Mouse (Mus musculus): ENCODE results near the gene Rmi2. TPM values are rescaled to one million over a fixed set of nuclear protein-coding genes. Genes with fewer than 3 reads are reported as not detected.

The Rmi2 gene
- 0.46 and 0.55 TPM in 2 replicates for polyA plus RNA-seq (2014; fragmentation: Nextera tagmentation; extraction: Ambion mirVana)

DNA sequence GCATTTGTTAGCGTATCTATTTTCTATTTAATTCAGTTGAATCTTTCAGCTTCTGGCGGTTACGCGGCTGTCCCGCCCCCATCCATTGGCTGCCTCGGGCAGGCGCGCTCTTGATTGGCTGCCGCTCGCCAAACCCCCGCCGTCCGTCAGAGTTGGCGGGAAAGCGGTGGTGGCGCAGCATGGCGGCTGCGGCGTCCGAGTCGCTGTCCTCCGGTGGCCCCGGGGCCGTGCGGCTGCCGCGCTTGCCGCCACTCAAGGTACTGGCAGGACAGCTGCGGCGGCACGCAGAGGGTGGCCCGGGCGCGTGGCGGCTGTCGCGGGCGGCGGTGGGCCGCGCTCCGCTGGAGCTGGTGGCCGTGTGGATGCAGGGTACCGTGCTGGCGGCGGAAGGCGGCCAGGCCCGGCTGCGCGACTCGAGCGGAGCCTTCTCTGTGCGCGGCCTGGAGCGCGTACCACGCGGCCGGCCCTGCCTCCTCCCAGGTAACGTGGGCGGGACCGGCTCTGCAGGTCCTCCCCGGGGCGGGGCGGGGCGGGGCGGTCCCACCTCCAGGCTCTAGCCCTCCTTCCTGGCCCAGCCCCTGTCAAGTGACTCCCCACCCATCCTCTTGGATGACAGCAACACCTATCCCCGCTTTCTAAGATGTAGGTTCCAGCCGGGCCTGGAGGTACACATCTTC is at the start of gene Rmi2:
Gene Rmi2 (plus strand): TSS at position 149 of the 677 bp plus-strand sequence.
- DNase-seq (peak; percentile 93), ATAC-seq (ENCODE audit: low FRiP score, low TSS enrichment) (peak; percentile 93)
- Histone ChIP-seq H3K9ac (replicated peaks; ENCODE audit: low read length) (peak within 1 kb of the TSS; percentile 48), H3K4me3 (replicated peaks; ENCODE audit: low read depth, low read length) (peak within 1 kb of the TSS; percentile 72), H3K9me3 (ENCODE audit: control insufficient read depth, low read length) (no peaks in the 10 kb centered on the region), H3K4me2 (ENCODE audit: low read length) (peak within 1 kb of the TSS; percentile 97), H3K4me1 (ENCODE audit: control insufficient read depth, insufficient read depth, low read length) (peaks cover 4% of the 10 kb centered on the region; the same call in 1 of the 2 replicates), H3K27me3 (ENCODE audit: control insufficient read depth, insufficient read depth, low read length) (no peaks in the 10 kb centered on the region), H3K27ac (replicated peaks; ENCODE audit: low read depth, low read length) (no peak within 1 kb of the TSS), H3K36me3 (ENCODE audit: control insufficient read depth, insufficient read depth, low read length) (no peaks in the 10 kb centered on the region)
- under 1% methylated on average over 69 of the region's 69 CpGs for WGBS

GRCm38 (mm10) chr16:10785371-10786231 is 49.3 kb upstream of the Rmi2 start, which contains the start of gene Socs1:
Socs1 (minus strand) TSS chr16:10785536.
- H3K9me3 ChIP-seq (ENCODE audit: control insufficient read depth, low read length), result no peaks in the 10 kb centered on the region
- no peaks in the 10 kb centered on the region for H3K36me3 ChIP-seq (ENCODE audit: control insufficient read depth, insufficient read depth, low read length)
- peak within 1 kb of the TSS; percentile 59 for H3K4me3 ChIP-seq (replicated peaks; ENCODE audit: low read depth, low read length)
- ATAC-seq (ENCODE audit: low FRiP score, low TSS enrichment) (peak; percentile 88), DNase-seq (peak; percentile 90)
- H3K27ac ChIP-seq (replicated peaks; ENCODE audit: low read depth, low read length), result peak within 1 kb of the TSS; percentile 80
- H3K27me3 ChIP-seq (ENCODE audit: control insufficient read depth, insufficient read depth, low read length), result peaks cover 21% of the 10 kb centered on the region
- H3K4me2 ChIP-seq (ENCODE audit: low read length), result peak within 1 kb of the TSS; percentile 99
- H3K4me1 ChIP-seq (ENCODE audit: control insufficient read depth, insufficient read depth, low read length), result peaks cover 8% of the 10 kb centered on the region; the same call in 1 of the 2 replicates
- under 1% methylated on average over 59 of the region's 59 CpGs for WGBS
- peak within 1 kb of the TSS; percentile 72 for H3K9ac ChIP-seq (replicated peaks; ENCODE audit: low read length)

- WGBS, result 3% methylated on average over 9 of the region's 9 CpGs
- Histone ChIP-seq H3K9ac (replicated peaks; ENCODE audit: low read length) (peak overlapping the region; percentile 72), H3K9me3 (ENCODE audit: control insufficient read depth, low read length) (no peaks in the 10 kb centered on the region), H3K4me3 (replicated peaks; ENCODE audit: low read depth, low read length) (peak overlapping the region; percentile 59), H3K36me3 (ENCODE audit: control insufficient read depth, insufficient read depth, low read length) (no peaks in the 10 kb centered on the region), H3K27me3 (ENCODE audit: control insufficient read depth, insufficient read depth, low read length) (peaks cover 21% of the 10 kb centered on the region), H3K4me1 (ENCODE audit: control insufficient read depth, insufficient read depth, low read length) (peaks cover 8% of the 10 kb centered on the region; the same call in 1 of the 2 replicates), H3K27ac (replicated peaks; ENCODE audit: low read depth, low read length) (peak overlapping the region; percentile 80), H3K4me2 (ENCODE audit: low read length) (peak overlapping the region; percentile 99)
- peak; percentile 46 for ATAC-seq (ENCODE audit: low FRiP score, low TSS enrichment)
- peak; percentile 96 for DNase-seq
These were observed 48.6 kb upstream of the Rmi2 start for GRCm38 (mm10) chr16:10786288-10786687.

- no peak overlapping the region for H3K27ac ChIP-seq (replicated peaks; ENCODE audit: low read depth, low read length)
- WGBS, result 71% methylated on average over 4 of the region's 4 CpGs
These were observed 47.9 kb upstream of the Rmi2 start for GRCm38 (mm10) chr16:10786782-10787547.

DNA sequence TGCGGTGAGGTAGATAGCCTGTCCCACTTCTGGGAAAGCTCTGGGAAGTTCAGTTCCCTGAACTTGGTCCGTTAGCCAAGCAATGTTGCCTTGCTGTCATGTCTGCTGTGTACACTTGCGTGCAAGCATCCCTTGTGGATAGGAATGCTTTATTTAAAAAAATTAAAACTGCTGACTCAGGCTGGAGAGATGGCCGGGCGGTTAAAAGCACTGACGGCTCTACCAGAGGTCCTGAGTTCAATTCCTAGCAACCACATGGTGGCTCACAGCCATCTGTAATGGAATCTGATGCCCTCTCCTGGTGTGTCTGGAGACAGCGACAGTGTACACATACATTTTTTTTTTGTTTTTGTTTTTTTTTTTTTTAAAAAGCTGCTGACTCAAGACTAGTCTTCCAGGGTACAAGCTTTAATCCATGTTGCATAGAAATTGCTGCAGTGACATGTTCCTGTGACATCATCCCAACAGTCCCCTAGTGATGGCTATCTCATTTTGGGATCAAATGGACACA is 47.3 kb upstream of the Rmi2 start:
- H3K4me3 ChIP-seq (replicated peaks; ENCODE audit: low read depth, low read length), result no peak overlapping the region
- H3K27me3 ChIP-seq (ENCODE audit: control insufficient read depth, insufficient read depth, low read length), result peaks cover 18% of the 10 kb centered on the region
- no peaks in the 10 kb centered on the region for H3K9me3 ChIP-seq (ENCODE audit: control insufficient read depth, low read length)
- DNase-seq (no peak), ATAC-seq (ENCODE audit: low FRiP score, low TSS enrichment) (no peak)
- no peak overlapping the region for H3K9ac ChIP-seq (replicated peaks; ENCODE audit: low read length)
- H3K4me1 ChIP-seq (ENCODE audit: control insufficient read depth, insufficient read depth, low read length), result peaks cover 8% of the 10 kb centered on the region; the same call in 1 of the 2 replicates
- 89% methylated on average over 7 of the region's 7 CpGs for WGBS
- H3K4me2 ChIP-seq (ENCODE audit: low read length), result no peak overlapping the region
- no peak overlapping the region for H3K27ac ChIP-seq (replicated peaks; ENCODE audit: low read depth, low read length)
- H3K36me3 ChIP-seq (ENCODE audit: control insufficient read depth, insufficient read depth, low read length), result no peaks in the 10 kb centered on the region

More at GRCm38 (mm10) chr16:10786782-10787547, 47.9 kb upstream of the Rmi2 start:
- no peaks in the 10 kb centered on the region for H3K36me3 ChIP-seq (ENCODE audit: control insufficient read depth, insufficient read depth, low read length)
- no peaks in the 10 kb centered on the region for H3K9me3 ChIP-seq (ENCODE audit: control insufficient read depth, low read length)
- peaks cover 21% of the 10 kb centered on the region for H3K27me3 ChIP-seq (ENCODE audit: control insufficient read depth, insufficient read depth, low read length)
- H3K4me1 ChIP-seq (ENCODE audit: control insufficient read depth, insufficient read depth, low read length), result peaks cover 8% of the 10 kb centered on the region; the same call in 1 of the 2 replicates
- H3K4me2 ChIP-seq (ENCODE audit: low read length), result 0 out of 2 replicates have a peak overlapping the region, but pooled peaks have one; percentile 99
- H3K4me3 ChIP-seq (replicated peaks; ENCODE audit: low read depth, low read length), result no peak overlapping the region
- no peak for DNase-seq
- ATAC-seq (ENCODE audit: low FRiP score, low TSS enrichment), result no peak
- no peak overlapping the region for H3K9ac ChIP-seq (replicated peaks; ENCODE audit: low read length)

GRCm38 (mm10) chr16:10788271-10788670 is 46.6 kb upstream of the Rmi2 start, which contains the start of gene Tnp2:
Tnp2 (minus strand) TSS chr16:10788660.
- 55% methylated on average over 16 of the region's 16 CpGs for WGBS
- Histone ChIP-seq H3K27ac (replicated peaks; ENCODE audit: low read depth, low read length) (no peak within 1 kb of the TSS), H3K9ac (replicated peaks; ENCODE audit: low read length) (no peak within 1 kb of the TSS), H3K4me3 (replicated peaks; ENCODE audit: low read depth, low read length) (no peak within 1 kb of the TSS), H3K9me3 (ENCODE audit: control insufficient read depth, low read length) (no peaks in the 10 kb centered on the region), H3K4me2 (ENCODE audit: low read length) (no peak within 1 kb of the TSS), H3K4me1 (ENCODE audit: control insufficient read depth, insufficient read depth, low read length) (peaks cover 8% of the 10 kb centered on the region; the same call in 1 of the 2 replicates), H3K27me3 (ENCODE audit: control insufficient read depth, insufficient read depth, low read length) (peaks cover 12% of the 10 kb centered on the region), H3K36me3 (ENCODE audit: control insufficient read depth, insufficient read depth, low read length) (no peaks in the 10 kb centered on the region)
- DNase-seq (no peak), ATAC-seq (ENCODE audit: low FRiP score, low TSS enrichment) (no peak)

DNA sequence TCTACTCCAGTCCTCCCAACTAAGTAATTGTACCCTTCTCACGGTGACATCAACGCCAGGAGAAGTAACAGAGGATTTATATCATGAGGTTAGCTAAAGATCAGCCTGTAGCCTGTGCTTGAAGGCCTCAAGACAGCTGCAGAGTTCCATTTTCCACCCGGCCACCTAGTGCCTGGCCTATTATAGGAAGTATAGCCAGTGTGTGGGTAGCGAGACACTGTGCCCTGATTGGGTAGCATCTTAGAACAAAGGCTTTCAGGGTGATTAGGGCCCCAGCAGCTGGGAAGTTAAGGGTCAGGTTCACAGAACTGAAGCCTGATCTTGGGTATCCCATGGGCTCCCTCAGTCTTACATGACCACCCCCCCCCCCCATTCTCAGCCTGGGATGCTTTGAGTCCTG is 46.0 kb upstream of the Rmi2 start:
- DNase-seq (no peak), ATAC-seq (ENCODE audit: low FRiP score, low TSS enrichment) (no peak)
- Histone ChIP-seq H3K4me3 (replicated peaks; ENCODE audit: low read depth, low read length) (no peak overlapping the region), H3K27me3 (ENCODE audit: control insufficient read depth, insufficient read depth, low read length) (peaks cover 8% of the 10 kb centered on the region), H3K4me2 (ENCODE audit: low read length) (no peak overlapping the region), H3K27ac (replicated peaks; ENCODE audit: low read depth, low read length) (no peak overlapping the region), H3K36me3 (ENCODE audit: control insufficient read depth, insufficient read depth, low read length) (no peaks in the 10 kb centered on the region), H3K9ac (replicated peaks; ENCODE audit: low read length) (no peak overlapping the region), H3K4me1 (ENCODE audit: control insufficient read depth, insufficient read depth, low read length) (peaks cover 8% of the 10 kb centered on the region; the same call in 1 of the 2 replicates), H3K9me3 (ENCODE audit: control insufficient read depth, low read length) (no peaks in the 10 kb centered on the region)
- WGBS, result 64% methylated on average over 4 of the region's 4 CpGs

- H3K27ac ChIP-seq (replicated peaks; ENCODE audit: low read depth, low read length), result no peak within 1 kb of the TSS
- no peaks in the 10 kb centered on the region for H3K36me3 ChIP-seq (ENCODE audit: control insufficient read depth, insufficient read depth, low read length)
- no peaks in the 10 kb centered on the region for H3K9me3 ChIP-seq (ENCODE audit: control insufficient read depth, low read length)
- no peak within 1 kb of the TSS for H3K9ac ChIP-seq (replicated peaks; ENCODE audit: low read length)
- H3K4me3 ChIP-seq (replicated peaks; ENCODE audit: low read depth, low read length), result no peak within 1 kb of the TSS
- ATAC-seq (ENCODE audit: low FRiP score, low TSS enrichment), result no peak
- H3K4me1 ChIP-seq (ENCODE audit: control insufficient read depth, insufficient read depth, low read length), result peaks cover 5% of the 10 kb centered on the region; the same call in 1 of the 2 replicates
- no peak for DNase-seq
- no peak within 1 kb of the TSS for H3K4me2 ChIP-seq (ENCODE audit: low read length)
- H3K27me3 ChIP-seq (ENCODE audit: control insufficient read depth, insufficient read depth, low read length), result no peaks in the 10 kb centered on the region
- WGBS, result 78% methylated on average over 9 of the region's 9 CpGs
These were observed 44.2 kb upstream of the Rmi2 start, which contains the start of gene Prm3 for GRCm38 (mm10) chr16:10790702-10791101. Prm3 (minus strand) TSS chr16:10790914.

Data from midbrain, embryonic 14.5 days (tissue).